Mouse (Mus musculus) adrenal gland, adult 8-10 months (tissue): ENCODE measurements around the gene Secisbp2l. TPM values are rescaled to one million over a fixed set of nuclear protein-coding genes. Genes with fewer than 3 reads are reported as not detected.

Source experiments
- DNase-seq: peaks from one replicate; pipeline ENCODE4 v3.0.0; 2022
- total RNA-seq, 4 experiments: library from RNA; stranded (reverse); gene quantifications; 2 replicates each; pipeline ENCODE4 v1.2.4; 2022

Gene Secisbp2l
- 10 to 100 TPM; 58.4 to 68.5 (median 65.9) TPM for total RNA-seq

GRCm38 (mm10) chr2:125782719-125783109 lies at the start of gene Secisbp2l:
Gene Secisbp2l, minus strand, starts transcription at chr2:125782870.
- DNase-seq, result peak; percentile 93

DNA sequence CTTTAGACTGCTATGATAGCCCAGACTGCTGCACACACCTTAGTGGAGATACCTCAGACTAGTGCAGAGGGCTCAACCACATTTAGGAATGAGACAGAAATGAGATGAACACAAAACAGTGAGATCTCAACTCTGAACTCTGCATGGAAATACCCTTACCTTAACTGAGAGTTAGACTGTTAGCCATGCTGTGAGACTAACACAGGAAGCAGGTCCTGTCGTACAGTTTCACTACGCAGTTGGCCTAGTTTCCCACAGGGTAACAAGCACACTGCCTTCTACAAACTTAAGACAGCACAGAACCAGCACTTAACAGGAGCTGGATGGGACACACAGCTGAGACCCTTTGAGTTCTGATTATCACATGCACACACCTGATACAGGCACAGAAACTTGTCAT lies 47.3 kb upstream of the Secisbp2l start:
- no peak for DNase-seq

- DNase-seq, result no peak
Observed at GRCm38 (mm10) chr2:125827898-125828297, 45.2 kb upstream of the Secisbp2l start.

GRCm38 (mm10) chr2:125826201-125826600 lies 43.5 kb upstream of the Secisbp2l start:
- no peak for DNase-seq

- no peak for DNase-seq
Observed at GRCm38 (mm10) chr2:125820397-125820796, 37.7 kb upstream of the Secisbp2l start.

- no peak for DNase-seq
Observed at GRCm38 (mm10) chr2:125813972-125814595, 31.4 kb upstream of the Secisbp2l start.

DNA sequence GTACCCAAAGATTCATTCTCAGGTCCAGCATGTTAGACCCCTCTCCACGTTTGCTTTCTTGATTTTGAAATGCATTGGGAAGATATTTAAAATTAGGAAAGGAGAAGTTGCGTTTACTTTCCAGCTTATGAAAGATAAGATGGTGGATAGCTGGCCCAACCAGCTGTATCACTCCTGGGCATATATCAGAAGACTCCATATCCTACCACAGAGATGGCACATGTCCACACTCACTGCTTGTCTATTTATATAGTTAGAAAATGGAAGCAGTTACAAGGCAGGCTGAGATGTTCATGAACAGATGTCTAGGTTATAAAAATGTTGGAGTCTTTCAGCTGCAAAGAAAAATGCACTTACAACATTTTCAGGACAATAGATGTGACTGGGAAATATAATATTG lies 28.7 kb upstream of the Secisbp2l start:
- DNase-seq, result no peak

DNA sequence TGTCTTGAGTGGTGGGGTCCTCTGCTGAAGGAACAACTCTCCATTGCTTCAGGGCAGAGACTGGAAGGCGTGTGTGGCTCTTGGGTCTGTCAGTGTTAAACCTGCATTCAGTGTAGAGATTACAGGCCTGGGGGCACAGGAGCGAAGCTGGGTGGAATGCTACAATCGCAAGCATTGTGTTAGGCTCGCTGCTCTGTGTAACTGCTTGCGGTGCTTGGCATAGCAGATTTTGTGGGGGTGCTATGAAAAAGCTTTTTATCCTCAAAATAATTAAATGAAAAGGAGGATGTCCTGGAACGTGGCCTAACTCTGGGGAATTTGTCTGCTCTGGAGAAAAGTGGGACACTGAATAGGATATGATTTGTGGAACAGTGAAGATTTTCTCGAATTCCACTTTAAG lies 26.9 kb upstream of the Secisbp2l start:
- no peak for DNase-seq

DNA sequence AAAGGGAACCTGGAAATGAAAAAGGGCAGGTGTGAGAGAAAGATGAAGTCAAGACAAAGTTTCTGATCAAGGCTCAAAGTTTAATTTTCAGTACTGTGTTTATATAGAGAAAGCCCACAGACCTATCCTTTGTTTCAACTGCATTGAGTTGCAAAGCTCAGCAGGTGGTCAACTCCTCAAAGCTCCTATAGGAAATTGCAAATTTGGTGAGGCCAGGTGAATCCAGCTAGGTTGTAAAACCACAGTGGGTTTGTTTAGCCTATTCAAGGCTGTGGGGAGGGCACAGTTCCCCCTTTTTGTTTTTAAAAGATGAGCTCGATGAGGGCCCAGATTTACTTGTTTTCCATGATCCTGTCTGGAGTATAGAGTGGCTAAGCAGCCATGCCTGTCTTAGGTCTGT lies 23.2 kb upstream of the Secisbp2l start:
- DNase-seq, result no peak

DNA sequence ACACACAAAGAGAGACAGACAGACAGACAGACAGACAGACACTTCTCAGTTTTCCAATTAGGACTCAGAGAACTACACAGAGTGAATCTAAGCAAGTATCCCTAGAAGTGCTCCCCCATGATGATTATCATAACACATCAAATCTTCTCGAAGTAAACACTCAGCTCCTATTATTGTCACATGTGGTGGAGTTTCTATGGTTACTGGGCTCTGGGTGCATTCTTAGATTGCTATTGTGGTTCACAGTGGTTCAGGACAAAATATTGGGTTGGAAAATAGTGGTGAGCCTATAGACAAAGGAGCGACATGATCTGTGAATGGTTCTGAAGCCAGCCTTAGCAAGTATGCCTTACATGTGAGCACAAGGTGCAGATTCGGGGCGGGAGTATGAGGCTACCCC lies 19.3 kb upstream of the Secisbp2l start:
- DNase-seq, result no peak

- no peak for DNase-seq
Observed at GRCm38 (mm10) chr2:125801038-125801437, 18.4 kb upstream of the Secisbp2l start.

- DNase-seq, result peak; percentile 29
Observed at GRCm38 (mm10) chr2:125800428-125800827, 17.8 kb upstream of the Secisbp2l start.

GRCm38 (mm10) chr2:125797872-125798271 lies 15.2 kb upstream of the Secisbp2l start:
- no peak for DNase-seq

- DNase-seq, result no peak
Observed at GRCm38 (mm10) chr2:125795118-125795517, 12.4 kb upstream of the Secisbp2l start.

DNA sequence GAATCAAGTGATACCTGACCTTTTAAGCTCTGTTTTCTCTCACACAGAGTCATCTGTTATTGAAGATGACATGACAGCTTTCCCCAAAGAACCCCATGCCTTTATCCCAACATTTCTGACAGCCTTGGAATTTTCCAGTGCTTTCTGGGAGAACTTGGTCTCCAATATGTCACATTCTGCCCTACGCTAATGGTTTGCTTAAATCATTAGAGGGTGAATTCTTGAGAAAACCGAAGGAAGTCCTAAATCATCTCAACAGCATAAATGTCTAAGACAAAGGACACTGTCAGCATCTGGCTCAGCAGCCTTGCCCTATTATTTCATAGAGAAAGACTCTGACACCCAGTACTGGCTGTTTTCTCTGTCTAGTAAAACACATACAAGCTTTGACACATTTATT lies 11.5 kb upstream of the Secisbp2l start:
- no peak for DNase-seq

GRCm38 (mm10) chr2:125792879-125793261 lies 10.2 kb upstream of the Secisbp2l start:
- no peak for DNase-seq

DNA sequence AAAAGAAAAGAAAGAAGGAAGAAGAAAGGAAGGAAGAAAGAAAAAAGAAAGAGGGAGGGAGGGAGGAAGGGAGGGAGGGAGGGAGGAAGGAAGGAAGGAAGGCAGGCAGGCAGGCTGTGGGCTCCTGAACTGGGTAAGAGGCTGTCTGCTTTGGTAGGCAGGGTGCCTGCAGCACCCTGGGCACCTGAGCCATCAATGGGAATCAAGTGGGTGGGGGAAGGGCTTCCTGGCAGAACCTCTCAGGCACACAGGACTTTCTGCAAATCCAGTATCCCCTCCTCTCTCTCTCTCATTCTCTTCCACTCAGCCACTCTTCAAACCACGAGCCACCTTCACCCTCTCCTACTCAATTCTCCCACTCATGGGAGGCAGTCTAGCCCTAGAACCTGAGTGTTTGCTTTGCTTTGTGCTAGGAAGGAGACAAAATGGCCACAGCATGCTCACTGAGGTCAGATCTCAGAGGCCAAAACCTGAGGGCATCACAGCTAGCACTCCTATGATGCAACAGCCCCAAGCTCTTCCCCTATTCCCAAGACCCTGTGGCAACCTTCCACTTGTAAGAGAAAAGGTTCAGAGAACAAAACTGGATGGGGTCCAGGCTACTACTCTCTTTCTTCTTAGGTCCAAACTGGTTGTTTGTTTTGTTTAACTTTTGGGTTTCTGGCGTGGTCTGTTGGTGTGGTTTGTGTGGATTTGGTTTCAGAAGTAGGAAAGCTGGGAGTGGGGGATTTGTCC lies 9.6 kb upstream of the Secisbp2l start:
- DNase-seq, result no peak

DNA sequence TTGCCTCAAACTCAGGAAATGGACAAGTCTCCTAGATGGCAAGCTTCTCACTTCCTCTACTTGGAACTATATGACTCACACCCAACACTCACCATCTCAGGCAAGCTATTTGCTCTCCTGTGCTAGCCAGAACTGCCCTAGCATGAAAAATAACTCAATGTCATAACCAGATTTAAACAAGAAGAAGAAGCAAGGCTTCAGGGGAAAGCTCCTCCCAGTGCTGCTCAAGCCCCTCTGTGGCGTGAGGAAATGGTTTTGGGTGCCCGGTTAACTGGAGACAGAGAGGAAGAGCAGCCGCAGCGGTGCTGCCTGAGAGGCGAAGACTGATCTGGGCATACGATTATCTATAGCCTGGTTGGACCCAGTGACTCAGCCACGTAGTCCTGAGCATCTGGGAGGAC lies 8.8 kb upstream of the Secisbp2l start:
- DNase-seq, result no peak

DNA sequence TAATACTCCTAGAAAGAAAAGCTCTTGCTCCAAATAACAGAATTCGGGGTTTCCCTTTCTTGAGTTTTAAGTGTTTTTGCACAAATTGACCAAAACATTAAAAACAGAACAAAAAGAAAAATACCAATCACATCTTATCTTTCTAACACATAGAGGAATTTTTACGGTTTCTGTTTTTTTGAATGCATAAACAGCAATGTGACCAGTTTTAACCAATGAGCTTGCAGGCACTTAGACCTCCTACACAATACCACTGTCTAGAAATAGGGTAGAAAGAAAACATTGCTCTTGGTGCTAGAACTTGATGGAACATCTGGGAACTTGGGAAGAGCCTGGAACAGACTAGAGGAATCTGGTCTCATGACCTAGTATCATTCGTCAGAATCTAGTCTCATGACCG lies 7.6 kb upstream of the Secisbp2l start:
- no peak for DNase-seq

- DNase-seq, result no peak
Observed at GRCm38 (mm10) chr2:125789265-125789664, 6.6 kb upstream of the Secisbp2l start.

GRCm38 (mm10) chr2:125788785-125789184 lies 6.1 kb upstream of the Secisbp2l start:
- DNase-seq, result no peak

- DNase-seq, result no peak
Observed at GRCm38 (mm10) chr2:125788351-125788750, 5.7 kb upstream of the Secisbp2l start.

GRCm38 (mm10) chr2:125785021-125785420 lies 2.4 kb upstream of the Secisbp2l start:
- no peak for DNase-seq

DNA sequence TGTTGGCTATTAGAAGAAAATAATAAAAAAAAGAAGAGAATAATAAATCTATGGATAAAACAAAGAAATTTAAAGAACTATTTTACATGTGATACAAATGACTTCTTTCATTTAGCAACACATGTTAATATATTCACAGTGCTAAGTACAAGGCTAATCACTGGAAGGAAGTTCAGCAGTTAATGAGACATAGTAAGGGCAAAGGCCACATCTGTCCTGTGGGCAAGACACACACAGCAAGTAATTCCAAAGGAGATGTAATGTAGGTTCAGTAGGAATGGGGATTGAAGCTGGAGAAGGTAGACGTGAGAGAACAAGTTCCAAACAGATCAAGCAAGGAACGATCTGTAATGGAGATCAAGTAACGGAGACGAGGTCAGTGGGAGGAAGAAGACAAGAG lies 1.7 kb upstream of the Secisbp2l start:
- no peak for DNase-seq
